Mouse (Mus musculus): ENCODE measurements around the gene Nav1.

The Nav1 gene

GRCm38 (mm10) chr1:135607019-135607418 is at the start of gene Nav1:
Gene Nav1 (minus strand): TSS chr1:135607295.
- in situ Hi-C loops (cut with MboI, MseI), result no loop called here

DNA sequence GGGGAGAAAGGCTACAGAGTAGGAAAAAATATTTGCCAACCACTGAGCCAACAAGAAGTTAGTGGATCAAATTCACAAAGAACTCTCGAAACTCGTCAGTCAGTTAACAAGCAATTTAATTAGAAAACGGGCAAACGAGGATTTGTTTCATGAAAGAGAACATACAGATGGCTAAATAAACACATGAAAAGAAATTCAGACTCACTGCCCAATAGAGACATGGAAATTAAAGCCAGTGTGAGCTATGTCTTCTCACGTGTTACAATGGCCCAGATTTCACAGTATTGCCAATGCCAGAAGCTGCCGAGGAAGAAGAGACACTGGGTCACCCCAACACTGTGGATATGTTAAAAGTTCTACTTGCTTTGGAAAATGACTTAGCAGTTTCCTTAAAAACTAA is 46.8 kb upstream of the Nav1 start:
- in situ Hi-C loops (cut with MboI, MseI), result no loop called here

DNA sequence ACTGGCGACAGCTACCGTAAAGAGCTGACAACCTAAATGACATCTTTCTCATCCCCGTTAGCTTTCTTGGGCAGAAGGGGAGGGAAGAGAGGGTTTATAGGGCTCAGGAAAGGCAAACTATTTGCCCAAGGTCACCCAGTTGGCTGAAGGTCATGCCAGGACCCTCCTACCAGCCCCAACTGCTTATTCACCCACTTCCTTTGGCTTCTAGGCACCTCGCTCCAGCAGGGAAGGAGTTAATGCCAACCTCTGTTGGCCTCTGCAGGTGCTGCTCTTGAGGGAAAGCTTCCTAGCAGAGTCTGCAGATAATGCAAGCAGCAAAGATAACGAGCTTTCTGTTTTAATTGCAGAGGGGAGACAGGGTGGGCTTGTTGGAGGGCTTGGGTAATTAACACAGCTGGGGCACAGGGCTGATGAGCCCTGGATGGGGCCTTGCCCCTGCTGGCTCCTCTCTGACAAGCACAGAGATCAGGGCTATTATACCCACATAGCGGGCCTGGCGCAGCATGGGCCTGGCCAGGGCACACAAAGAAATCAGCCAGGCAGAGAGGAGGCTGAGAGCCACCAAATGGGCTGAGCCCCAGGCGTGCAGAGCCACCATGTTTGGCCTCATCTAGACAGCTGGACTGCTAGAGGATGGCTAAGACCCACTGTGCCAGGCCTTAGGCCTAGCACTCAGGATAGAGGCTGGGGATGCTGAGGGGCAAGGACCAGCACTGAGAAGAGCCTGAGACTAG is 38.5 kb upstream of the Nav1 start:
- in situ Hi-C loops (cut with MboI, MseI), result no loop called here

DNA sequence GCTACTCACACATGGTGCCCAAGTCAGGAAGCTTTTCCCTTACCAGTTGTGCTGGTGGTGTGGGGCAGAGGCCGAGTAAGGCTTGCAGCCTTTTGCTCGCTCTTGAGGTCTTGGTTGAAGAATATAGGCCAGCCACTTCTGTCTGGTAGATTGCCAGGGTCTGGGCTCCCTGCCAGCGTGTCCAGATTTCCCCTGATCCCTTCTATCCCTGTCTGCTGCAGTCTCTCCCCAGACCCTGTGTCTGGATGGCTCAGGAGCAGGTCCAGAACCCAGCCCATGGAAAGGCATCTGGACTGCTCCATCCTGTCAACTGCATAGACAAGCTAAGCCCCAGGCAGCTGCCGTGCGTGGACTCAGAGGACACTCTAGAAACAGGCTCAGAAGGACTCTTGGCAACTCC is 37.0 kb upstream of the Nav1 start:
- in situ Hi-C loops (cut with MboI, MseI), result no loop called here

- in situ Hi-C loops (cut with MboI, MseI), result no loop called here
These were observed 36.6 kb upstream of the Nav1 start for GRCm38 (mm10) chr1:135643691-135644090.

- in situ Hi-C loops (cut with MboI, MseI), result no loop called here
These were observed 32.8 kb upstream of the Nav1 start for GRCm38 (mm10) chr1:135639853-135640252.

- in situ Hi-C loops (cut with MboI, MseI), result no loop called here
These were observed 32.0 kb upstream of the Nav1 start for GRCm38 (mm10) chr1:135639093-135639492.

DNA sequence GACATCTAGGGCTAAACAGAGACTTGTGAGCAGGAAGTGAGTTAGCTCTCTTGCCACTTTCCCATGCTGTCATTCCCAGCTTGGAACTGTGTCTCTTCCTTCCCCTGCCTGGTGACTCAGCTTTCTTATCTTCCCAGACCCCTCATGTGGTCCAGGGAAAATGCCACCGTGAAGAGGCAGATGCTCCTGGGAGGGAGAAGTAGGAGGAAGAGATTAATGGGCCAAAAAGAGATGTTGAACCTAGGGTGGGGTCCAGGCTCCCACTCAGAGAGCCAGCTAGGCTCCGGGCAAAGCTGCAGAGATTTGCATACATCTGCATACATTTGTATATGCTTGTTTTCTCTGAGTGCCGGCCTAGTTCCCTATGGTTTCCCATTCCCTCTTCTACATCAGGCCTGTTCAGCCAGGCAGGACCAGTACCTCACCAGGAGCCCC is 30.5 kb upstream of the Nav1 start:
- in situ Hi-C loops (cut with MboI, MseI), result no loop called here

DNA sequence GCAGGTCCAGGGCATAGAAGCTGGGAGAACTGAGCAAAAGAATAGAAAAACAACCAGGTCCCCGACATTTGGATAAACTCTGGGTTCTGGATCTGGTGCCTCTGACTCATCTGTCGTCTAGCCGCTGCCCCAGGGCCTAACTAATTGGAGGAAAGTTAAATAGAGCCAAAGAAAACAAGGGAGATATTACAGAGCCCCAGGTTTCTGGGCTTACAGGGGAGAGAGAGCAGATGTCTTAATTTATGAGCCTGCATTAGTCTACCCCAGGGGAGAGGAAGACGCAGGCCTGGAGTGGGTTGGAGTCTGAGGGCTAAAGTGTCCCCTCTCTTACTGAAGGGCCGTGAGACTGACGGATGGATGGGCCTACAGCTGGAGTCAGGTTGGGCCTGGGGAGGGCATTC is 29.0 kb upstream of the Nav1 start:
- in situ Hi-C loops (cut with MboI, MseI), result no loop called here

GRCm38 (mm10) chr1:135635323-135636064 is 28.4 kb upstream of the Nav1 start:
- in situ Hi-C loops (cut with MboI, MseI), result no loop called here

GRCm38 (mm10) chr1:135634791-135635190 is 27.7 kb upstream of the Nav1 start:
- in situ Hi-C loops (cut with MboI, MseI), result no loop called here

- in situ Hi-C loops (cut with MboI, MseI), result no loop called here
These were observed 26.8 kb upstream of the Nav1 start for GRCm38 (mm10) chr1:135633884-135634283.

DNA sequence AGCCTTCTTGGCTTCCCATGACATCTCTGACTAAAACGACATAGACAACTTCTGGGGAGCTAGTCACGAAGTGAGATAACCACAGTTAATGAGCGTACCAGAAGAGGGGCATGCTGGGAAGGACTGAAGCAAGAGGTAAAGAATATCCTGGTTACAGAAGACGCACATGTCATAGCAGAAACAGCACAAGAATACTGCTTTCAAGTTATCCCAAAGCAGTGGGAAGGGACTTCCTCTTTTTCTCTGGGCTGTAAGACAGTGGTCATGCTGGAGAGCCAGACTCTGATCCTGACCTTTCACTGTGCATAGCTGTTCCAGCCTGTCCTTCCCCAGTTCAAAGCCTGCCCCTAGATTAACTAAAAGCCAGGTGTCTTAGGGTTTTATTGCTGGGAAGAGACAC is 26.4 kb upstream of the Nav1 start:
- in situ Hi-C loops (cut with MboI, MseI), result no loop called here

- in situ Hi-C loops (cut with MboI, MseI), result no loop called here
These were observed 25.1 kb upstream of the Nav1 start for GRCm38 (mm10) chr1:135632199-135632598.

DNA sequence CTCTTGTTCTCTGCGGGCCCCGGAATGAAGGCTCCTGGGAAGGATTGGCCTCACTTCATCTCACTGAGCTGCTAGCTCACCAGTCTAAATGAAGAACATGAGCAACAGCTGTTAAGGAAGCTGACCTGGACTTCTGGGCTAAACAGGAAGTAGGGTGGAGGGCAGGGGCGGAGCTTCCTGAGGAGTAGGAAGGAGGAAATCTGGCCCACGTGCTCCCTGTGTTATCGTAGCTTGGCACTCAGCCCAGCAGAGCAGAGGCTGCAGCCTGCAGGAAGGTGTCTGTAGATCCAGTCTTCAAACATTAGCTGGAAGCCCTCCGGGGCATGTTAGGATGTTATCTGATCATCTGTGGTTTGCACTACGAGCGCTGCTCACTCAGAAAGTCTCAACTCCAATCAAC is 24.4 kb upstream of the Nav1 start:
- in situ Hi-C loops (cut with MboI, MseI), result no loop called here

GRCm38 (mm10) chr1:135629846-135630245 is 22.8 kb upstream of the Nav1 start:
- in situ Hi-C loops (cut with MboI, MseI), result no loop called here

DNA sequence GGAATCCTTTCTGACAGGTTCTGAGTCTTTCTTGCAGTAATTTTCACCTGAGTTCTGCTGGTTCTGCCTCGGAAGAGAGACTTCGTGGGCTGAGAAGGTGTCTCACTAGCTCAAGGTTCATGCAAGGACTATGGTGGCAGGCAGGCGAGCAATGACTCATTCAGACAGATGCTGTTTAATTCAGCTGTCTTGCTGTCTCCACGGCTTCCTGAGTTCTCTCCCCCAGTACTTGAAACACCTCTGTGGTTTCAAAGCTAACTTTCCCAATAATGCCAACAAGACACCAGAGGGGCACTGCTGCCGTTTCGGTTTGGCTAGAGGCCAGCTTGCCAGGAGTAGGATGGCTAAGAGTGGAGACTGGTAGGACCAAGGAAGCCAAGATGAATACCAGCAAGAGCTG is 19.1 kb upstream of the Nav1 start:
- in situ Hi-C loops (cut with MboI, MseI), result no loop called here

- in situ Hi-C loops (cut with MboI, MseI), result no loop called here
These were observed 18.6 kb upstream of the Nav1 start for GRCm38 (mm10) chr1:135625741-135626140.

- in situ Hi-C loops (cut with MboI, MseI), result no loop called here
These were observed 17.6 kb upstream of the Nav1 start for GRCm38 (mm10) chr1:135624646-135625045.

DNA sequence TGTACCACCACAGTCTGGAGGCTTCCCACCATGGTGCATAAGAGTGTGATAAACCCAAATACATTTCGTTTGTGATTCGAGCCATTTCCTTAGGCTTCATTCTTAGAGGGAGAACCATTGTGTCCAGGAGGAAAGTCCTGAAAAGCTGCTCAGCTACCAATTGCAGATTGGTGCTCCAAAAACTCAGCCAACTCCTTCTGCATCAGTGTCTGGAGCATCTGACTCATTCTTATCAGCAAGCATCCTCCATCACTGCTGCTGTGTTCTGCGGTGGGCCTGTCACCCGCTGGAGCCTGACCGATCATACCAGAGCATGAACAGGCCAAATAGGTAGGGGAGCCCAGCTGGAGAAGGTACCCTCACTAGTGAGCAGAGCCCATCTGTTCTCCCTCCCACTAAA is 16.0 kb upstream of the Nav1 start:
- in situ Hi-C loops (cut with MboI, MseI), result no loop called here

- in situ Hi-C loops (cut with MboI, MseI), result no loop called here
These were observed 14.2 kb upstream of the Nav1 start for GRCm38 (mm10) chr1:135621307-135621706.

- in situ Hi-C loops (cut with MboI, MseI), result no loop called here
These were observed 12.9 kb upstream of the Nav1 start for GRCm38 (mm10) chr1:135619932-135620391.

- in situ Hi-C loops (cut with MboI, MseI), result no loop called here
These were observed 12.0 kb upstream of the Nav1 start for GRCm38 (mm10) chr1:135619130-135619529.

Measured in T-helper 1 cell (primary cell).